Mouse (Mus musculus): ENCODE data around the gene Dhx16. TPM values are rescaled to one million over a fixed set of nuclear protein-coding genes. Genes with fewer than 3 reads are reported as not detected.
A peak's percentile ranks its signal among the peaks of the same experiment; 100 is the strongest.

Gene Dhx16
- total RNA-seq, 2 experiments from 2014 or later: 26.1 to 36.5 TPM

DNA sequence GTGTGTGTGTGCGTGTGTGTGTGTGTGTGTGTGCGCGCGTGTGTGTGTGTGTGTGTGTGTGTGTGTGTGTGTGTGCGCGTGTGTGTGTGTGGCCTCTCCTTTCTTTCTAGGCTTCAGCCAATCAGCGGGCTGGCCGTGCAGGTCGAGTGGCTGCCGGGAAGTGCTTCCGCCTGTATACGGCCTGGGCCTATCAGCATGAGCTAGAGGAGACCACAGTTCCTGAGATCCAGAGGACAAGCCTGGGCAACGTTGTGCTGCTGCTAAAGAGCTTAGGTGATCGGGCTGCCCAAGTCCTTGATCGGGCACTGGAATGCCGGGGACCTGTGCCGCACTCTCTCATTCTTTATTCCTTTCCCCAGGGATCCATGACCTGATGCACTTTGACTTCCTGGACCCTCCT lies 8.1 kb downstream of the Dhx16 start:
- DNase-seq (ENCODE audit: low spot score in 2 of 2): no peak

DNA sequence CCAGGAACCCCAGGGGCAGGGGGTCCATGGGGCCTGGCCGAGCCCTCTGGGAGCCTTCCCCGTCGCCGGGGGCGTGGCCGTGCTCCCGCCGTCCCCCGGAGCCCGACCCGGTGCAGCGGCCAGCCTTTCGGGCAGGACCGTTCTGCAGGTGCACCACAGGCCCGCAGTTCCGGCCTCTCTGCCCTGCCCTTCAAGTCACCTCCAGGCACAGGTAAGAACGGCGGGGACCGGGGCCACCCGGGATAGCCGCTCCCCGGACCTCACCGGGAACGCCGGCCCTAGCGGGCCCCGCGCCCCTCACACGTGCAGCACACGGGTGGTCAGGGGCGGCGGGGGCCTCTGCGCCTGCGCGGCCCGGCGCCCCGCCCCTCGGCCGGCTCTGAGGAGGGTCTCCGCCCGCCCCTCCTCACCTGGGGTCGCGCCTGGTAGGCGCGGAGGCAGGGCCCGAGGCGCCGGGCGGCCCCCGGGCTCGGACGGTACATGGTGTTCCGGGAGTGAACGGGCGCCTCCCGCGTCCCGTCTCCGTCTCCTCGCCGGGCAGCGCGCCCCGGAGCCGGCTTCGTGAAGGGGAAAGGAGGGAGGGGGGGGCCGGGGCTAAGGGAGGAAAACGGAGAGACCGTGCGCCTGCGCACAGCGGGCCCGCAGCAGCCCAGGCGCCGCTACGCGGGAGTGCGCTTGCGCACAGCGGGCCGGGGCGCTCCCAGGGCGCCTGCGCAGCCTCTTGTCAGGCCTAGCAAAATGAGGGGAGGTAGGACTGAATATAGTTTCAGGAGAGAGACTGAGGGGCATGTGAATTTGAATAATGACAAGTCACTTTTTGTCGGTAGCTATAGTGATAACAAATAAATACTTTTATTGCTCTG lies 17.4 kb downstream of the Dhx16 start, which contains the start of gene 2310061I04Rik:
TSS of gene 2310061I04Rik (minus strand) at position 651 of the 863 bp plus-strand sequence.
- peak; percentile 90 to 95 for DNase-seq (ENCODE audit: low spot score in 2 of 2)

DNA sequence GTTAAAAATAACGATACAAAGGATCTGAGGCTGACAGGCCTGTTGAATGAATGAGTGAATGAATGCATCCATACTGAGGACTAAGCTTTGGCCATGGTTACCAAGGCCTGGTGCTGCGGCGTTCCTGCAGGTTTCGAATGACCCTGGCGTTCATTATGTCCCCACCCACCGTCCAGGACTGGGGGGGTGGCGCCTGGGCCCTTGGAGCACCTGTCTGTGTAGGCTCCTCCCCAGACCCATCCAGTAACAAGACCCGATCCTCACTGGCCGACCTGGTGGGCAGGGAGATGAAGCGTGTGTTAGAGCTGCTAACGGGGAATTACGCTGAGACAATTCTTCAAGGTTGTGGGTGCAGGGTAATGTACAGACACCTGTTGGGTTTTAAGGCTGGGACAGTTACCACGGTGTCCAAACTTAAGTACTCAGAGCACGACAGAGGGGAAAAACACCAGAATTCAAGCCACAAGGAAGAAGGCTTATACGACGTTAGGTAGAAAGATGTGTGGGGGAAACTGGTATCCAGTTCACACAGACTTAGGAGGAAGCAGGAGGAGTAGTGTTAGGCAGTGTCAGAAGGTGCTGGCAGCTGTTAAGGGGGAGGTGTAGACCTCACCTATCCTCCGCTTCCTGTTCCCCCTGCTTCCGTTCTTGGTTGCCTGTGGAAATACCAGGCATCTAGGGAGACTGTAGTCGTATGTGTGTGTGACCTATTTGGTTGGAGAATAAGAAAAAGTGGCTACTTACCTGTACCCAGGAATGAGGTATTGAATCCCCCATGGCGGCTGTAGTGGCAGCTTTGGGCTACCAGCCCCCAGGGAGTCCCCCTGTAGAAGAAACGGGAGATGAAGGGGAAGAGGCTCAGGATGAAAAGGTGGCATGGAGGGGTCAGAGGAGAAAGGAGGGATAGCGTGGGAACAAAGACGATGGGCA lies 18.3 kb downstream of the Dhx16 start:
- DNase-seq (ENCODE audit: low spot score in 2 of 2): no peak

DNA sequence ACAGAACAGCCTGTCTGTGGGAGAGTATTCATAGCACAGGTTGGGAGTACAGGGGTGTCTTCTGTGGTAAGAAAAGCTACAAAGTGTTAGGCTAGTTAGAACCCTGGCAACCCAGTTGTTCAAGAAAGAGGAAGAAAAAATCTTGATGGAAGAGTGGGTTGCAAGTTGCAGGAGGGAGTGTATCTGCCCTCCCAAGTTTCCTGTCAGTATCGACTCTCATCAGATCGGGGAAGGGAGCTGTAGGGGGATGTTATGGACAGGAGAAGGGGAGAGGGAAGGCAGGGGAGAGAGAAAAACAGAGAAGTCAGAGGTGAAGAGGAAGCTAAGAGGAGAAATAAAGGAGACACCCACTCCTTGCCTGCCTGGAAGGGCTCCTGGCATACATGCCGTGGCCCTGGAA lies 21.0 kb downstream of the Dhx16 start:
- DNase-seq (ENCODE audit: low spot score in 2 of 2): no peak

DNA sequence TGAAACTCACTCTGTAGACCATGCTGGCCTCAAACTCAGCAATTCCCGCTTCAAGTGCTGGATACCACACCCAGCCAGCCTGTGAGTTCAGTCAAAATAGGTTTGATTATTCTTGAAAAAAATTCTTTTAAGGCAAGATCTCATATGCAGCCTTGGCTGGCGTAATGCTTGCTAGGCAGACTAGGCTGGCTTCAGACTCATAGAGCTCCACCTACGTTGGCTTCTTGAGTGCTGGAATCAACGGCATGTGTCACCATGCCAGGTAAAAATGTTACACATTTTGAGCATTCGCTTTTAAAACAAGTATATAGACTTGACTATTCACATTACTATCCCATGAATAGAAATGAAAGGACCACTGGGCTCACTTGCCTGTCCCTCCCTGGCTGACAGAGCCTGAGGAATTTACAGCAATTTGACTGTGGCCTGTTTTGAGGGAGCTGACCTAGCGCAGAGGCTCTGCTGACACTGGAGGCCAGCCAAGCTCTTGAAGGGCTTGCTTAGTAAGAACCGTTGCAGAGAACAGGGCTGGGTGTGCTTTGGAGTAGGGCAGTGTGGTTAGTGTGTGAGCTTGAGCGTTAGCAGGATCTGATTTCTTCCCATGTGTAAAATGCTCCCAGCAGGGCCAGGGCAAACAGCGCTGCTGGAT lies 23.8 kb downstream of the Dhx16 start:
- DNase-seq (ENCODE audit: low spot score in 2 of 2): no peak

DNA sequence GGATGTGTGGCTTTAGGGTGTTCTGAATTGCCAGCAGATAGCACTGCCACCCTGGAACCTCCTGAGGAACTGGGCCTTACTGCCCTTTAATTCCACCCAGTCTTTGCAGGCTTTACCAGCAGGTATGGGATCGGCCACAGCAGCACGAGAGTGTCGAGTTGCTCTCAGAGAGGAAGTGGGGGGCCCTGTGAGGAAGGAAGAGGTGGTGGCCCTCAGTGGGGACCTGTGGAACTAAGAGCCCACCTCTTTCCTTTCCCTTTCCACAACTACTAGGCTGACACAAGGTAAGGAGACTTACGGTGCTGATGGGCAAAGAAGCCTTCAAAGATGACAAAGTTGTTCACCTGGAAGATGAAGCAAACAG lies 24.4 kb downstream of the Dhx16 start:
- no peak for DNase-seq (ENCODE audit: low spot score in 2 of 2)

DNA sequence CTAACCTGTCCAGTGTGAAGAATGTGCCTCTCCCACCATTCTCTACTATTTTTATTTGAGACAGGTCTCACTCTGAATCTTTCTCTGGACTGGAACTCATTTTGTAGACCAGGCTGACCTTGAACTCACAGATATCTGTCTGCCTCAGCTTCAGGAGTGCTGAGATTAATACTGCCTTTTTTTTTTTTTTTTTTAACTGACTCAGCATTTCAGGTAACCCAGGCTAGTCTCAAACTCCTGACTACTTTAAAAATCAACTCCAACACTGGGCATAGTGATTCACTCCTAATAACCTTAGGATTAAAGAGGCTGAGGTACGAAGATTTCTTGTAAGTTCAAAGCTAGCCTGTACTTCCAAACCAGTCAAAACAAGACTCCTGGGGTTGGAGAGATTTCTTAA lies 26.0 kb downstream of the Dhx16 start:
- DNase-seq (ENCODE audit: low spot score in 2 of 2): no peak

DNA sequence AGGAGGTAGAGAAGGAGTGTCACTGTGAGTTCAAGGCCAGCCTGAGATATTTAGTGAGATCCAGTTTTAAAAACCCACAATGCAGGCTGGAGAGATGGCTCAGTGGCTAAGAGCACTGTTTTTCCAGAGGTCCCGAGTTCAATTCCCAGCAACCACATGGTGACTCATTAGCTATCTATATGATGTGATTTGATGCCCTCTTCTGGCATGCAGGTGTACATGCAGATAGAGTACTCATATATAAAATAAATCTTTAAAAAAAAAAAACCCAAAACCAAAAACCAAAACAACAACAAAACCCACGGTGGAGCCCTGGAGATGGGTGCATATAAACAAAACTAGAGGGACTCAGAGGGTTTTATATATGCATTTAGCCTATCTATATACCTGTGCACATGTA lies 28.0 kb downstream of the Dhx16 start:
- DNase-seq (ENCODE audit: low spot score in 2 of 2): no peak

DNA sequence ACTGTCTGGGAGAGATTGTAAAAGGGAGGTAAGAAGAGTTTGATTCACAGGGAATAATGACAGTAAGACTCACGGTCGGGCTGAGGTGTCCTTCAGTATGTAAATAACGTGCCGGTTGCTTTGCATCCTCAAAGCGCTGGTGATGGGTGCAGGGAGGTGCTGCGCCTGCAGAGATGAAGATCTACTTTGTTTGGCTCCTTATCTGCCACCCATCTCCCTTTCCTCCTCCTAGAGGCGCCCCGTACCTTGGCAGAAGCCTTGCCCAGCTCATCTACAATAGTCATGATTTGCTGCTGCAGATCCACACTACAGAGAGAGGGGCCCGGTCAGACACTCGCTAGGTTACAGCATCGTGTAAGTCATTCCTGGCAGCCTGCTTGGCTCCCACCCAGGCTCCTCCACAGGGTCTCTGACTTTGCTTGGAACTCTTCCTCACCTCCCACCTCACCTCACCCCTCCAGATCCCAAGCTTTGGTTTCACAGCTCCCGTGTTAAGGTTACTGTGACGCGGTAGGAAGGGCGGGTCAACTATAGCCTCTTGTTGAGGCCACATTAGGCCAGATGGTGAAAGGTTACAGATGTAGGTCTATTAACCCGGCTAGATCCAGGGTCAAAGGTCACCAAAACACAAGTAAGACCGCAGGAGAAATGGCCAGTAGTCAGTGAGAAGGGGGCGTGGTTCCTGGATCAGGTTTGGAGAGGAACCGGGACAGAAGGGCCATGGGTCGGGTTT lies 29.7 kb downstream of the Dhx16 start:
- peak; percentile 45 to 47 for DNase-seq (ENCODE audit: low spot score in 2 of 2)

DNA sequence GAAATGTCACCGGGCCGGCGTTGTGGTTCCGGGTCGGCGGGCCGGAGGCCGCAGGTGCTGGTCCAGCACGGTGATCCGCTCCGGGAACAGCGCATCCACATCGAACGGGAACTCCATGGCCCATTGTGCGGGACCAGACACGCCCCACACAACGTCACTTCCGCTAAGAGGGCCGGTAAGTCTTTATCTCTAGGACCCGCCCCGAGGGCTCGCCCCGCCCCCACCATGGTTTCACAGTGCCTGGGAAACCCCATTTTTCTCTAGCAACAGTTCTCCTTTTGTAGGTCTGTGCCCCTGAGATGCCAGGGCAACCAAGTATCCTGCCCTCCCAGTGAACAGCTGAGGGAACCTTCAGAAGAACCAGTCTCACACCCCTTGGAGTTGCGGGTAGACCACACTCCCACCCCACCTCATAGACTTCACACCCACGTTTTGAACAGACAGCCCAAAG lies 30.3 kb downstream of the Dhx16 start, which contains the start of gene Atat1:
TSS of gene Atat1 (minus strand) at position 157 of the 451 bp plus-strand sequence.
- peak; percentile 95 to 96 for DNase-seq (ENCODE audit: low spot score in 2 of 2)

DNA sequence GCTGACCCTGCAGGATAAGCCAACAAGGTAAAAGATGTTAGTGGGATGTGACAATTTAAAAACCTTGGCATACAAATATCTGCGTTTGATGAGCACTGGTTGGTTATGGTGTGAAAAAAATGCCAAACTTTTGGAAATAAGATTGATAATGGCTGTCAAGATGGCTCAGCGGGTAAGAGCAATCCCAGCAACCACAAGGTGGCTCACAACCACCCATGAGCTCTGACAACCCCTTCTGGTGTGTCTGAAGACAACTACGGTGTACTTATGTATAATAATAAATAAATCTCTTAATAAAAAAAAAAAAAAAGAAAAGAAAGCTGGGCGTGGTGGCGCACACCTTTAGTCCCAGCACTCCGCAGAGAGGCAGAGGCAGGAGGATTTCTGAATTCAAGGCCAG lies 35.4 kb downstream of the Dhx16 start:
- no peak for DNase-seq (ENCODE audit: low spot score in 2 of 2)

DNA sequence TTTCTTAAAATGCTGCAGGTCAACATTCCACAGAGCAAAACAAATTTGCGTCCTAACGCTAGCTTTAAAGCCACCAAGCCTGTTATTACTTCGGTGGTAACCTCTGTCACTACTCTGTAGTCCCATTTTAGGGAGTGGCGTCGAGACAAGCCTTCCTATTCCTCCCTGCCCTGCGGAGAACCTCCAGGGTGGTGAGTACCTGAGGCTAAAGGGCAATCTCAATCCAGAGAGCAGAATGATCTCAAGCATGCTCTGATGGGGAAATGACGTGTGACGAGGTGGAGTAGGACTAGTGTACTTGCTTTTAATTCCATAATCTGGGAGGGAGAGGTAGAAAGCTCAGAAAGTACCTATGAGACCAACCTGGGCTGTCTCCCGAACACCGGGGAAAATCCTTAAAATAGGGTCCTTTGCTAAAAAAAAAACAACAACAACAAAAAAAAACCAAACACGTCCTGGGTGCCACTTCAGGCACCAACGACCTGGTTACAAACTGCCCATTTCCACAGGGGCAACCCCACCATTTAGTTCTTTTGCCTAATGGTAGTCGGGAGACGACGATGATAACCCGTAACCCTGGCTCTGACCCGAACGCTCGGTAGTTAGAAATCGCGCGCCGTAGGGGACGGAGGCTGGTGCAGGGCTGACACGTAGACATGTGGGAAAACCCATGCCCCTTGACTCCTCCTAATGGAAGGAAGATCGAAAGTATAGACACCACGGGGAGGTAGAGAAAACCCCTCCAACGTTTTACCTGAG lies 36.1 kb downstream of the Dhx16 start:
- DNase-seq (ENCODE audit: low spot score in 2 of 2): no peak

DNA sequence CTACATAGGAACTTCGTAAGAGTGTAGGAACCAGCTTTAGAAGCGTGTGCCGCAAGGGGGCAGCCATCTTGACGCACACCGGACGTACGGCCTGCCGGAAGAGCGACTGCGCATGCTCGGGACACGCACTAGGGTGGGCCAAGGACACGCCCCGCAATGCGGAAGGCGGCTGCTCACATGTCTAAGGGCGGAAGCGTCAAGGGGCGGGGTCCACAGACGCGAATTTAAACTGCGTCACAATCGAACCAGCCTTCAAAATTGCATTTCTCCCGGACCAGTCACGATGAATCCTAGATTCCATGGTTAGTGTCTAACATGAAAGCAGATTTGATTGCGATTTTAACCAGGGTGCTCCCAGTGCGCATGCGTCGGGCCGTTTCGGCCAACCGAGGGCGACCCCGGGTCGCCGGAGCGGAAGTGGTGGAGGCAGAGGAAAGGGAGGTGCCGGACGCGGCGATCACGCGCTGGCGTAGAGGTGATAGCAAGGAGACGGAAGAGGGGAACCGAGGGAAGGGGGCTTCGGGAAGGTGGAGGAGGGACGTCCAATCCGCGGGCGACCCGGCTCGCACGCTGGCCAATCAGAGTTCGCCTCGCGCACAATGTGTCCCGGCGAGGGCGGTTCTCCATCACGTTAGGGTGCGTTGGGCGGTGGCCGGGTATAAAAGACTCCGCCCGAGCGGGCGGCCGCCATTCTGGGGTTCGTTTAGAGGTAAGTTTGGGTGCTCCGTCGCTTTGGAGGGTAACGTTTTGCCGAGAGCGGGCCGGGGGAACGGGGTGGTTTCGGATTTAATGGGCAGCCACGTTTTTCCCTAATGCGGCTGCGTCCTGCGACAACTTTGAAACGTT lies 36.9 kb downstream of the Dhx16 start, which contains the start of the genes Mrps18b and Ppp1r10:
TSS of gene Mrps18b (minus strand) at position 93 of the 846 bp plus-strand sequence.
TSS of gene Ppp1r10 (plus strand) at position 138 of the 846 bp plus-strand sequence.
- DNase-seq (ENCODE audit: low spot score in 2 of 2): peak; percentile 98 to 99

DNA sequence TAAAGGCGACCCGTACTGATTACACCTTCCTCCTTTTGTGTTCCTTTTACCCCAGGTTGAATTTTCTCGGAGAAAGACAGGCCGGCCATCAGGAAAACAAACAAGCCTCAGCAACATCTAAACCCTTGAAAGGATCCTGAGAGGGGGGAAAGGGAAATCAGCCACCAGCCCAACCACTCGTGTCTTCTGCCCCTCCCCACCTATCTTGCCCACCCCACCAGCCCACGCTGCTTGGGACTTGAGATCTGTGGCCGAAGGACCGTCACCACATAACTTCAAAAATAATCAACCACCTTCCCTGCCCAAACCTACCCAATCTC lies 37.5 kb downstream of the Dhx16 start:
- DNase-seq (ENCODE audit: low spot score in 2 of 2): peak in 1 of 2 experiments; percentile 45

DNA sequence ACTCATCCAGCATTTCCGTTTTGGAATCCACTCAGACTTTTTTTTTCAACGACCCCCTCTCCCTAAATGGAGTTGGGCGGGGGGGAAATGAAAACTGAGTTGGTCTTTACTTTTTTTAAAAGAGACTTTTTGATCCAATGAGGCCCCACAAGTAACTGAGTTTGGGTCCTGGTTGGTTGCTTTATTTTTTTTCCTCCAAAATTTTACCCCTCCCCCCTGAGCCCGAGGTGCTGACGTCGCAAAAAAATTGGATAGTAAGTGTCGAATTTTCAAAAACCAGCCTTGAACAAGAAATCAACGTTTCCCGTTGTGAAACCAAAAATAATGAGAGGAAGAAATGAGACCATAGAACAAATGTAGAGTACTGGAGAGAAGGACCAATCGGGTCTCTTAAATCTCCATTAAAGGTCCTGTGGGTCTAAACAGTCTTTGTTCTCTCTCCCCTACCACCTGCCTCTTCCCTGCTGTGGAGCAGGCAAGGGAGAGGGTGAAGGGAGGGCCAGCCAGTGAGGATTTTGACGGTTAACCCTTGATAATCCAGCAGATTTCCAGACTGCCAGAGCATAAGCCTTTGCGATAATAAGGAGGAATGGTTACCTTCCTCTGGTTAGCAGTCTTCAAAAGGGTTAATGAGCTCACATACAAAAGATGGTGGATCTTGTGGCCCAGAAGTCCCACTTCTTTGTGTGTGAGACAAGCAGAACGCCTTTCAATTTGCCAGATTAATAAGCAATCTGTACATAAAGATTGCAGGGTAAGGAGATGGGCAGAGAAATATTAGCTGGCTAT lies 38.0 kb downstream of the Dhx16 start:
- DNase-seq (ENCODE audit: low spot score in 2 of 2): peak; percentile 66 to 69

DNA sequence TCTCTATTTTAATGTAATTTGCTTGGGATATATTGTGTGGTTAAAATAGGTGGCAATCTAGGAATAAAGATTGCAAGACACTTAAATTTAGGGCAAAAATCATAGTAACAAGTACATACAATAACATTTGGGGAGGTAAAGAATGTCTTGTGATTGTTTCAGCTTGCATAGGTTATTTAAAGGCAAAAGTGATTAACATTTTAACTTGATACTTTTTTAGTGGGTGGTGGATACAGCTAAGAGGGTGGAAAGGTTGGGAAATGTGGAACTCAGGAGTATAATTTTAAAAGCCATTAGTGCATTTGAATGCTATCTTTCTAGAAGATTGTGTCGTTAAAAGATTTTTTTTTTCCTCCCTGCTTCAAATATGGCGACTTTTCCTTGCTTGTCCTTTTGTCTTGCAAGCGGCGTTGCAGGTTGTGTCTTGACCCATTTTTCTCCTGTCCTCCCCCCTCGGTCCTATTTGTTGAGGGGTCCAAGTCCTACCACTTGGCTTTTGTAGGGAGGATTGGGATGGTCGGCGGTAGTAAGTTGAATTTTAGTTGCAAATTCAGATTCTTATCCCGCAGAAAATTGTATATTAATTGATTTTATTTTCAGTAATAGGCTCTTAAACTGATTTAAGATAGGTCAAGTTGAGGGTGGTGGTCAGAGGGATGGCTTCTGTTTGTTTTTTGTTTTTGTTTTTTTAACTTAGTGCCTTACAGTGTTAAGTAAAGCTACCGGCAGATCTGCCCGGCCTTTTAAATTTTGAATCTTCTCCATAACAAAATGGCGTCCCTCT lies 38.8 kb downstream of the Dhx16 start:
- peak; percentile 43 to 59 for DNase-seq (ENCODE audit: low spot score in 2 of 2)

DNA sequence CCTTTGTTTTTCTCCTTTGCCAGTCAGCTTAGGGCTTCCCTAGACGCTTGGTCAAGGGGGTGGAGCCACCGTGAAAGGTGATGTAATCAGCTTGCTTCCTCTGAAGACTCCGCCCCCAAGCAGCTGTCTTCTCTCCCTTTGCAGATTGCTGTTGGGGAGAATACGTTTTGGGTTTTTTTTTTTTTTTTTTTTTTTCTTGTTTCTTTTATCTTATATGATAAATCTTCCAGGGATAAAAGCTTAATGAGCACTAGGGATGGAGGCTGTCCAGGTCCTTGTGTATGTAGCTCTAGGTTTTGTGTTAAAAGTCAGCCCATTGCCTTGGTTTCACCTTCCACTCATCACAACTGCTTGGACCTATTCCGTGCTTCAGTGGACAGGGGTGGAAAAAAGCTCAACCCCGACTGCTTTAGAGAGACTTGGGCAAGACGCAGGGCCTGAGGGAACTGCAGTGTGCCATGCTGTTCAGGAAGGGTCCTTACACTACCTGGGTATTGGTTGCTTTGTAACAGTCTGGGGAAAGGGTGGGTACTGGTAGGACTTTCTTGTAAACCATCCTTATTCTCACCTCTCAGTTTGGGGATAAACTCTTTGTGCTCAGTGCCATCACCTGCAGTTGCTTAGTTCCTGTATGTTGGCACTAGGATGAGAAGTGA lies 39.6 kb downstream of the Dhx16 start:
- peak; percentile 88 to 91 for DNase-seq (ENCODE audit: low spot score in 2 of 2)
